Mouse (Mus musculus) heart, postnatal 10 days (tissue): ENCODE results near the gene Mutyh. TPM values are rescaled to one million over a fixed set of nuclear protein-coding genes. Genes with fewer than 3 reads are reported as not detected.
A peak's percentile ranks its signal among the peaks of the same experiment; 100 is the strongest.

Experiments
- DNase-seq, 2 experiments: peaks; one replicate each; pipeline ENCODE4 v3.0.0; 2021
- intact Hi-C: fragments of 180-260 bp; cut with DNase I; formaldehyde crosslinking; loops from one replicate; pipeline ENCODE4 v1.15.1; 2025
- total RNA-seq, 2 experiments: library from RNA; stranded (reverse); gene quantifications; 2 replicates each; pipeline ENCODE4 v1.2.3; 2021

The Mutyh gene
- 1 to 10 TPM; 1.7 to 1.9 TPM for total RNA-seq

- DNase-seq, result peak; percentile 95 to 96
- intact Hi-C loops, result no loop called here
These were observed at the start of gene Mutyh, which contains the start of gene Toe1 for GRCm38 (mm10) chr4:116807197-116808129. Gene Mutyh, plus strand, starts transcription at chr4:116807723. Gene Toe1, minus strand, starts transcription at chr4:116807640.

GRCm38 (mm10) chr4:116761914-116762313, 45.6 kb upstream of the Mutyh start:
- intact Hi-C loops, result no loop called here
- DNase-seq, result no peak

GRCm38 (mm10) chr4:116764001-116764400, 43.5 kb upstream of the Mutyh start:
- intact Hi-C loops, result no loop called here
- no peak for DNase-seq

GRCm38 (mm10) chr4:116768510-116768909, 39.0 kb upstream of the Mutyh start:
- intact Hi-C loops, result no loop called here

GRCm38 (mm10) chr4:116769060-116769459, 38.5 kb upstream of the Mutyh start:
- intact Hi-C loops, result no loop called here
- no peak for DNase-seq

More at GRCm38 (mm10) chr4:116768510-116768909, 39.0 kb upstream of the Mutyh start:
- DNase-seq, result no peak

- intact Hi-C loops, result no loop called here
- DNase-seq, result no peak
These were observed 31.1 kb upstream of the Mutyh start for GRCm38 (mm10) chr4:116776391-116776790.

GRCm38 (mm10) chr4:116777079-116777478, 30.4 kb upstream of the Mutyh start:
- intact Hi-C loops, result no loop called here
- DNase-seq, result no peak

GRCm38 (mm10) chr4:116780541-116780940, 27.0 kb upstream of the Mutyh start:
- no peak for DNase-seq
- intact Hi-C loops, result no loop called here

- intact Hi-C loops, result no loop called here
- no peak for DNase-seq
These were observed 26.2 kb upstream of the Mutyh start for GRCm38 (mm10) chr4:116781366-116781765.

- DNase-seq, result no peak
- intact Hi-C loops, result no loop called here
These were observed 25.4 kb upstream of the Mutyh start for GRCm38 (mm10) chr4:116782171-116782570.

- DNase-seq, result no peak
- intact Hi-C loops, result no loop called here
These were observed 20.9 kb upstream of the Mutyh start for GRCm38 (mm10) chr4:116786587-116786986.

- peak; percentile 30 to 38 for DNase-seq
- intact Hi-C loops, result no loop called here
These were observed 19.4 kb upstream of the Mutyh start for GRCm38 (mm10) chr4:116787985-116788760.

GRCm38 (mm10) chr4:116788956-116789355, 18.6 kb upstream of the Mutyh start:
- intact Hi-C loops, result loop anchor here (1.0 kb wide), 1 partner anchor 70 kb away; no protein-coding TSS in a partner anchor
- peak; percentile 85 to 91 for DNase-seq

- intact Hi-C loops, result no loop called here
- DNase-seq, result no peak
These were observed 15.1 kb upstream of the Mutyh start for GRCm38 (mm10) chr4:116792453-116792852.

GRCm38 (mm10) chr4:116794273-116794672, 13.2 kb upstream of the Mutyh start:
- DNase-seq, result no peak
- intact Hi-C loops, result no loop called here

- DNase-seq, result peak; percentile 75 to 76
- intact Hi-C loops, result no loop called here
These were observed 10.9 kb upstream of the Mutyh start for GRCm38 (mm10) chr4:116796442-116797110.

GRCm38 (mm10) chr4:116799901-116800300, 7.6 kb upstream of the Mutyh start:
- no peak for DNase-seq
- intact Hi-C loops, result no loop called here

- intact Hi-C loops, result no loop called here
- no peak for DNase-seq
These were observed 3.5 kb downstream of the Mutyh start for GRCm38 (mm10) chr4:116811012-116811411.

- no peak for DNase-seq
- intact Hi-C loops, result no loop called here
These were observed 7.8 kb downstream of the Mutyh start for GRCm38 (mm10) chr4:116815276-116815675.

- no peak for DNase-seq
- intact Hi-C loops, result no loop called here
These were observed 10.0 kb downstream of the Mutyh start for GRCm38 (mm10) chr4:116817486-116817885.
